Mouse (Mus musculus) large intestine, adult 2 months (tissue): Measurements from ENCODE around the gene Slc35g3. TPM values are rescaled to one million over a fixed set of nuclear protein-coding genes. Genes with fewer than 3 reads are reported as not detected.

Experiments
- DNase-seq: peaks from one replicate; pipeline ENCODE4 v3.0.0-alpha.2; 2012; ENCODE audit warnings: low read depth, low spot score
- WGBS: fragments of 180-500 bp; shearing (Covaris S2); methylation state at CpG from one replicate; pipeline ENCODE4 v1.1.7; 2018; 5-methylcytosine and 5-hydroxymethylcytosine counted together
- polyA plus RNA-seq: library from polyadenylated mRNA; depleted of rRNA; stranded (reverse); fragments of >200 nt; gene quantifications from 2 replicates; pipeline ENCODE4 v1.2.3, GENCODE M21; 2012; rRNA removed

The Slc35g3 gene
- polyA plus RNA-seq, 1 experiment = not detected

- 83% methylated on average over 3 of the region's 3 CpGs for WGBS
- DNase-seq = no peak
Observed at GRCm38 (mm10) chr11:69710470-69710869, 51.3 kb downstream of the Slc35g3 start.

Other genes starting within 250 kb of the Slc35g3 start
- gene Dnah2, start 212.9 kb downstream of the Slc35g3 start, polyA plus RNA-seq = 0.12 and 0.29 TPM in 2 replicates
- 1.1 and 2.1 TPM in 2 replicates for gene Efnb3, start 201.8 kb downstream of the Slc35g3 start, polyA plus RNA-seq
- 24.8 and 28.7 TPM in 2 replicates for gene Wrap53, start 181.7 kb downstream of the Slc35g3 start, polyA plus RNA-seq
- gene Trp53, start 181.6 kb downstream of the Slc35g3 start, polyA plus RNA-seq = 80.8 and 93.2 TPM in 2 replicates
- gene Atp1b2, start 156.0 kb downstream of the Slc35g3 start, polyA plus RNA-seq = 4.1 and 5.6 TPM in 2 replicates
- not detected in 2 replicates for gene Shbg, start 144.1 kb downstream of the Slc35g3 start, polyA plus RNA-seq
- gene Sat2, start 139.9 kb downstream of the Slc35g3 start, polyA plus RNA-seq = 1.9 and 2.7 TPM in 2 replicates
- 29.6 and 35.8 TPM in 2 replicates for gene Fxr2, start 129.0 kb downstream of the Slc35g3 start, polyA plus RNA-seq
- gene Sox15, start 106.7 kb downstream of the Slc35g3 start, polyA plus RNA-seq = 0.18 TPM in 1 of 2 replicates, not detected in the other
- gene Mpdu1, start 99.3 kb downstream of the Slc35g3 start, polyA plus RNA-seq = 147 and 171 TPM in 2 replicates
- 20.2 and 20.6 TPM in 2 replicates for gene Cd68, start 95.8 kb downstream of the Slc35g3 start, polyA plus RNA-seq
- 354 and 356 TPM in 2 replicates for gene Eif4a1, start 89.5 kb downstream of the Slc35g3 start, polyA plus RNA-seq
- 43.4 and 55.1 TPM in 2 replicates for gene Senp3, start 79.9 kb downstream of the Slc35g3 start, polyA plus RNA-seq
- gene Tnfsf13, start 76.2 kb downstream of the Slc35g3 start, polyA plus RNA-seq = 14.4 and 16.2 TPM in 2 replicates
- 13.1 and 13.8 TPM in 2 replicates for gene Tnfsf12, start 66.1 kb downstream of the Slc35g3 start, polyA plus RNA-seq
- gene Tnfsfm13, start 65.9 kb downstream of the Slc35g3 start, polyA plus RNA-seq = 2.3 and 2.8 TPM in 2 replicates
- gene Polr2a, start 3.3 kb downstream of the Slc35g3 start, polyA plus RNA-seq = 17.5 and 33.3 TPM in 2 replicates
- gene Zbtb4, start 3.9 kb upstream of the Slc35g3 start, polyA plus RNA-seq = 7.5 and 10.7 TPM in 2 replicates
- gene Chrnb1, start 34.0 kb upstream of the Slc35g3 start, polyA plus RNA-seq = 7.3 and 10.3 TPM in 2 replicates
- 2.8 and 4.4 TPM in 2 replicates for gene Fgf11, start 39.9 kb upstream of the Slc35g3 start, polyA plus RNA-seq
- 38.7 and 39.1 TPM in 2 replicates for gene Tmem102, start 43.7 kb upstream of the Slc35g3 start, polyA plus RNA-seq
- gene Gm39566, start 53.3 kb upstream of the Slc35g3 start, polyA plus RNA-seq = not detected in 2 replicates
- not detected in 2 replicates for gene Spem2, start 56.5 kb upstream of the Slc35g3 start, polyA plus RNA-seq
- 0.12 TPM in 1 of 2 replicates, not detected in the other for gene Spem1, start 60.2 kb upstream of the Slc35g3 start, polyA plus RNA-seq
- 5.1 and 7.0 TPM in 2 replicates for gene Nlgn2, start 75.8 kb upstream of the Slc35g3 start, polyA plus RNA-seq
- 194 and 208 TPM in 2 replicates for gene Tmem256, start 76.5 kb upstream of the Slc35g3 start, polyA plus RNA-seq
- gene Plscr3, start 84.4 kb upstream of the Slc35g3 start, polyA plus RNA-seq = 31.6 and 36.1 TPM in 2 replicates
- 28.8 and 34.4 TPM in 2 replicates for gene Tnk1, start 96.8 kb upstream of the Slc35g3 start, polyA plus RNA-seq
- not detected in 2 replicates for gene Tmem95, start 116.0 kb upstream of the Slc35g3 start, polyA plus RNA-seq
- gene Kctd11, start 119.4 kb upstream of the Slc35g3 start, polyA plus RNA-seq = 1.8 and 3.0 TPM in 2 replicates
- gene Acap1, start 133.6 kb upstream of the Slc35g3 start, polyA plus RNA-seq = 16.1 and 16.4 TPM in 2 replicates
- 3.0 and 3.8 TPM in 2 replicates for gene 2810408A11Rik, start 139.0 kb upstream of the Slc35g3 start, polyA plus RNA-seq
- 24.4 and 36.7 TPM in 2 replicates for gene Neurl4, start 139.1 kb upstream of the Slc35g3 start, polyA plus RNA-seq
- gene Gps2, start 151.9 kb upstream of the Slc35g3 start, polyA plus RNA-seq = 69.2 and 79.9 TPM in 2 replicates
- gene Eif5a, start 160.0 kb upstream of the Slc35g3 start, polyA plus RNA-seq = 619 and 694 TPM in 2 replicates
- gene Ybx2, start 173.8 kb upstream of the Slc35g3 start, polyA plus RNA-seq = 14.7 and 16.5 TPM in 2 replicates
- 27.4 and 27.5 TPM in 2 replicates for gene Slc2a4, start 186.2 kb upstream of the Slc35g3 start, polyA plus RNA-seq
- gene Cldn7, start 202.8 kb upstream of the Slc35g3 start, polyA plus RNA-seq = 1,377 and 1,643 TPM in 2 replicates
- 134 and 154 TPM in 2 replicates for gene Ctdnep1, start 219.2 kb upstream of the Slc35g3 start, polyA plus RNA-seq
- gene Elp5, start 220.5 kb upstream of the Slc35g3 start, polyA plus RNA-seq = 70.5 and 78.1 TPM in 2 replicates
- 527 and 719 TPM in 2 replicates for gene Gabarap, start 229.2 kb upstream of the Slc35g3 start, polyA plus RNA-seq
- gene Phf23, start 233.8 kb upstream of the Slc35g3 start, polyA plus RNA-seq = 16.3 and 17.3 TPM in 2 replicates
- gene Dvl2, start 238.6 kb upstream of the Slc35g3 start, polyA plus RNA-seq = 5.5 and 5.8 TPM in 2 replicates